Mouse (Mus musculus): ENCODE measurements around the gene Wipi1. TPM values are rescaled to one million over a fixed set of nuclear protein-coding genes. Genes with fewer than 3 reads are reported as not detected.
"Not testable (repeated sequence)": the region's sequence is repeated elsewhere in the genome, so short reads cannot be mapped to it uniquely, and the experiment has no call there.

Gene Wipi1
- polyA plus RNA-seq (2014; fragmentation: Nextera tagmentation; extraction: Ambion mirVana) = 6.5 and 9.9 TPM in 2 replicates

DNA sequence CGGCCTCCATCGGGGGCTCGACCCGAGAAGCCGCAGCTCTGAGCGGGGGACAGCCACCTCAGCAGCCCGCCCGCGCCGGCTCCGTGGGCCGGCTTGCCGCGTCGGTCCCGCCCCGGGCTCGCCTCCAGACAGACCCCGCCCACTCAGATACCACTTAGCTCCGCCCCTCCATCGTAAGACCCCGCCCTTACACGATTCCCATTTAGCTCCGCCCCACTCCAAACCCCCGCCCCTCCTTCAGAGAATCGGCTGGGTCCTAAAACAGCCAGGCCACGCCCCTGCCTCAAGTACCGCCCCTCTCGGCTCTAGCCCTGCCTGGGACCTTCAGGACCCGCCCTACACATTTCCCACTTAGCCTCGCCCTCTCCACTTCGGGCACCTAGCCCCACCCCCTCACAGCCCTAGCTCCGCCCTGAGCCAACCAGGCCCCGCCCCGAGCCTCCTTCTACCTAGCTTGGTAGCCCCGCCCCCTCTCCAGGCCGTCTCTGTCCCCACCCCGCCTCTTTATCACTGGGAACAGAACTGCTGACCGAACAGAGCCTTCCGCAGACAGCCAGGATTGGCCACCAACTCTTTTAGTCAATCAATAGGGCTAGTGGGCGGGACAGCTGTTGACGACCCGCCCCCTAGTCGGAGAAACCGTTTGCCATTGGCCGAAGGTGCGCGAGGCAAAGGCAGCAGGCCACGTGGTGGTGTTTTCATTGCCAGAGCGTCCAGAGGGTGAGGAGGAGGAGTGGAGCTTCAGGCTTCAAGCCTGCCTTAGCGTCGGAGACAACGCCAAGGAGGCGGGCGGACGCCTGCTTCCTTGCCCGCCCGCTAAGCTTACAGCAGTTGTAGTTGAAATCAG is at the start of gene Wipi1:
TSS of gene Wipi1 (minus strand) at position 665 of the 847 bp plus-strand sequence.
- Histone ChIP-seq H3K4me3 (replicated peaks; ENCODE audit: low read depth, low read length) (peak within 1 kb of the TSS; percentile 65), H3K9me3 (ENCODE audit: control insufficient read depth, low read length) (no peaks in the 10 kb centered on the region), H3K9ac (replicated peaks; ENCODE audit: low read length) (peak within 1 kb of the TSS; percentile 65), H3K4me1 (ENCODE audit: control insufficient read depth, insufficient read depth, low read length) (peaks cover 9% of the 10 kb centered on the region), H3K4me2 (ENCODE audit: low read length) (peak within 1 kb of the TSS; percentile 86), H3K27ac (replicated peaks; ENCODE audit: low read depth, low read length) (peak within 1 kb of the TSS; percentile 55), H3K27me3 (ENCODE audit: control insufficient read depth, insufficient read depth, low read length) (peaks cover 3% of the 10 kb centered on the region; the same call in 1 of the 2 replicates), H3K36me3 (ENCODE audit: control insufficient read depth, insufficient read depth, low read length) (no peaks in the 10 kb centered on the region)
- peak; percentile 98 for DNase-seq
- under 1% methylated on average over 58 of the region's 58 CpGs for WGBS
- peak; percentile 97 for ATAC-seq (ENCODE audit: low FRiP score, low TSS enrichment)

DNA sequence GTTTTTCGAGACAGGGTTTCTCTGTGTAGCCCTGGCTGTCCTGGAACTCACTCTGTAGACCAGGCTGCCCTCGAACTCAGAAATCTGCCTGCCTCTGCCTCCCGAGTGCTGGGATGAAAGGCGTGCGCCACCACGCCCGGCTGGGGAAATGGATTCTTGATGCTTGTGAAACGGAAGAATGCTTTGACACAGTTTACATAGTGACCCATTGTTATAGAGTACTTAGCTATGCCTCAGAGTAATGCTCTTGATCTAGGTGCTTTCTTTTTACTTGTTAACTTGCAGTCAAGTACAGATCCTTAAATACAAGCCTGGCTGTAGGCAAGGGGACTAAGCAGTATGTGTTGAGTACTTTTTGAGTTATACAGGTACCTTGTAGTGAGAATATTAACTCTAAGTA is 48.8 kb upstream of the Wipi1 start:
- not testable (repeated sequence) for H3K27me3 ChIP-seq (ENCODE audit: control insufficient read depth, insufficient read depth, low read length); H3K4me2 ChIP-seq (ENCODE audit: low read length); DNase-seq; H3K4me3 ChIP-seq (replicated peaks; ENCODE audit: low read depth, low read length); H3K9me3 ChIP-seq (ENCODE audit: control insufficient read depth, low read length); H3K4me1 ChIP-seq (ENCODE audit: control insufficient read depth, insufficient read depth, low read length); ATAC-seq (ENCODE audit: low FRiP score, low TSS enrichment); H3K9ac ChIP-seq (replicated peaks; ENCODE audit: low read length); H3K27ac ChIP-seq (replicated peaks; ENCODE audit: low read depth, low read length)
- H3K36me3 ChIP-seq (ENCODE audit: control insufficient read depth, insufficient read depth, low read length) = peaks cover 78% of the 10 kb centered on the region
- WGBS = 94% methylated on average over 8 of the region's 8 CpGs

DNA sequence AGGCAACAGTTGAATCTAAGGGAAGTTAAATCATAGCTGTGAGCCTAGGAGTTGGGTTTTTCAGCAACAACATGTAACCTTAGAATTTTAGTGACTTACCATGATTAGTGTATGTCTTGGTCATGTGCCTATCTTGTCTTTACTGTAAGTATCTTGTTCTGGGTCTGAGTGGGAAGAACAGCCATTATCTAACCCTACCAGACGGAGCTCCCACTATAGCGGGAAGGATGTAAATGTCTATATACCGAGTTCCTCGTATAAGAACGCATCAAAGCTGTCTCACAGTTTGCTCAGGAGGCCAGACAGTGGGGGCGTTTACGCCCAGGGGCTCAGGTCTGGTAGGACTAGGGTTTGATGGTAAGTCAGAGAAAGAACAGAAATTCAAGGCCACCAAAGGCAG is 44.5 kb upstream of the Wipi1 start:
- ATAC-seq (ENCODE audit: low FRiP score, low TSS enrichment) (no peak), DNase-seq (no peak)
- no peaks in the 10 kb centered on the region for H3K27me3 ChIP-seq (ENCODE audit: control insufficient read depth, insufficient read depth, low read length)
- no peak overlapping the region for H3K27ac ChIP-seq (replicated peaks; ENCODE audit: low read depth, low read length)
- no peaks in the 10 kb centered on the region for H3K9me3 ChIP-seq (ENCODE audit: control insufficient read depth, low read length)
- peaks cover 58% of the 10 kb centered on the region for H3K36me3 ChIP-seq (ENCODE audit: control insufficient read depth, insufficient read depth, low read length)
- peaks cover 21% of the 10 kb centered on the region for H3K4me1 ChIP-seq (ENCODE audit: control insufficient read depth, insufficient read depth, low read length)
- H3K9ac ChIP-seq (replicated peaks; ENCODE audit: low read length) = no peak overlapping the region
- no peak overlapping the region for H3K4me2 ChIP-seq (ENCODE audit: low read length)
- H3K4me3 ChIP-seq (replicated peaks; ENCODE audit: low read depth, low read length) = no peak overlapping the region
- WGBS = 94% methylated on average over 7 of the region's 7 CpGs

DNA sequence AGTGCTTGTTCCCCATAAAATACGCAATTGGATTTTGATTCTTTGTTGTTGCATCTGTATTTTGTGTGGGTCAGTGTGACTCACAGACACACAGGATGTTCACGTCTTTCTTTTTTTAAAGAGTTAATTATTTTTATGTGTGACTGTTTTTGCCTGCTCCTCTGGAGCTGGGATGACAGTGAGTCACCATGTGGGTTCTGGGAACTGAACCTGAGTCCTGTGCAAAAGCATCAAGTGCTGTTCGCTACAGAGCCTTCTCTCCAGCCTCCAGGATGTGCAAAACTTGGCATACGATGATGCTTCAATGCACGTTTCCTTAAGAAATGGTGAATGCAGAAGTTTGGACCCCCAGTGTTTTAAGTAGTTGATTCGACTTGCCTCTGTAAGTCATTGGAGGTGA is 42.8 kb upstream of the Wipi1 start:
- Histone ChIP-seq H3K9ac (replicated peaks; ENCODE audit: low read length) (no peak overlapping the region), H3K27me3 (ENCODE audit: control insufficient read depth, insufficient read depth, low read length) (no peaks in the 10 kb centered on the region), H3K9me3 (ENCODE audit: control insufficient read depth, low read length) (no peaks in the 10 kb centered on the region), H3K36me3 (ENCODE audit: control insufficient read depth, insufficient read depth, low read length) (peaks cover 41% of the 10 kb centered on the region), H3K4me1 (ENCODE audit: control insufficient read depth, insufficient read depth, low read length) (peaks cover 21% of the 10 kb centered on the region), H3K27ac (replicated peaks; ENCODE audit: low read depth, low read length) (no peak overlapping the region), H3K4me2 (ENCODE audit: low read length) (no peak overlapping the region), H3K4me3 (replicated peaks; ENCODE audit: low read depth, low read length) (no peak overlapping the region)
- 90% methylated on average over 6 of the region's 6 CpGs for whole genome bisulfite sequencing
- DNase-seq (no peak), ATAC-seq (ENCODE audit: low FRiP score, low TSS enrichment) (no peak)

DNA sequence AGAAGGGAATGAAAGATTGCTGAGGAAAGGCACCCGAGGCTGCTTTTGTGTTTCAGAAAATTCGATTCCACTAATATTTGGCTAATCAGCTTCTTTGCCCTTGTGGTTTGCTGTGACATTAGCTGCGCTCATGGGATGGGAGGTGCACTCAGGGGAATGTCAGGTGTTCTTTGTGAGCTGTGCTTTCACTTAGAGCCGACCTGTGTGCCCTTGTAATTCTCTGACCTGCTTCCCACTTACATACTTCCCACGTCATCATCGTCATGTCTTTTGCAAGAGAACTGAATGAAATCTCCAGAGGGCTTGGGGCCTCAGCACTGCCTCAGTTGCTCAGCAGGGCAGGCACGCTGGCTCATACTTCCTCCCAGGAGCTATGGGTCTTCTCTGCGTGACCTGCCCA is 41.4 kb upstream of the Wipi1 start:
- WGBS = 73% methylated on average over 8 of the region's 8 CpGs
- Histone ChIP-seq H3K4me2 (ENCODE audit: low read length) (peak overlapping the region; percentile 65), H3K9ac (replicated peaks; ENCODE audit: low read length) (peak overlapping the region; percentile 40), H3K4me3 (replicated peaks; ENCODE audit: low read depth, low read length) (peak overlapping the region; percentile 17; the same call in 1 of the 2 replicates), H3K36me3 (ENCODE audit: control insufficient read depth, insufficient read depth, low read length) (peaks cover 37% of the 10 kb centered on the region), H3K9me3 (ENCODE audit: control insufficient read depth, low read length) (no peaks in the 10 kb centered on the region), H3K27ac (replicated peaks; ENCODE audit: low read depth, low read length) (peak overlapping the region; percentile 32; the same call in 1 of the 2 replicates), H3K4me1 (ENCODE audit: control insufficient read depth, insufficient read depth, low read length) (peaks cover 32% of the 10 kb centered on the region), H3K27me3 (ENCODE audit: control insufficient read depth, insufficient read depth, low read length) (no peaks in the 10 kb centered on the region)
- DNase-seq (no peak), ATAC-seq (ENCODE audit: low FRiP score, low TSS enrichment) (no peak)

DNA sequence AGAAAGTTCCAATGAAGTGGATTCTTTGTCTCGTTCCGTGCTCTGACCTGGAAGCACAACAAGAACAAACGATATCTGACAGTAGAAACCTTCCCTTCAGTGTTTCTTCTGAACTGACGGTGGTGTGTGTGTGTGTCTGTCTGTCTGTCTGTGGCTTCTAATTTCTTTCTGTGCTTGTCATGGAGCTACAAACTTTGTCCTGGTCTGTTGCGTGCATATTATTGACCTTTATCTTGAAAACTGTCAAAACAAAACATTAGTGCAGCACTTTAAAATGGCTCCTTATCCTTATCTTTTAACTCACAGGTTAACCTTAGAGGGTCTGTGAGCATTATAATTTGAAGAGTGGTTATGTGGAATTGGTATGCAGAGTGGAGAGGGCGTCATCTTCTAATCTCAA is 40.7 kb upstream of the Wipi1 start:
- peaks cover 33% of the 10 kb centered on the region for H3K4me1 ChIP-seq (ENCODE audit: control insufficient read depth, insufficient read depth, low read length)
- peak overlapping the region; percentile 65 for H3K4me2 ChIP-seq (ENCODE audit: low read length)
- ATAC-seq (ENCODE audit: low FRiP score, low TSS enrichment) (no peak), DNase-seq (no peak)
- no peaks in the 10 kb centered on the region for H3K9me3 ChIP-seq (ENCODE audit: control insufficient read depth, low read length)
- H3K27me3 ChIP-seq (ENCODE audit: control insufficient read depth, insufficient read depth, low read length) = no peaks in the 10 kb centered on the region
- peaks cover 37% of the 10 kb centered on the region for H3K36me3 ChIP-seq (ENCODE audit: control insufficient read depth, insufficient read depth, low read length)
- 65% methylated on average over 6 of the region's 6 CpGs for WGBS
- peak overlapping the region; percentile 93 for H3K9ac ChIP-seq (replicated peaks; ENCODE audit: low read length)
- no peak overlapping the region for H3K27ac ChIP-seq (replicated peaks; ENCODE audit: low read depth, low read length)
- peak overlapping the region; percentile 98 for H3K4me3 ChIP-seq (replicated peaks; ENCODE audit: low read depth, low read length)

DNA sequence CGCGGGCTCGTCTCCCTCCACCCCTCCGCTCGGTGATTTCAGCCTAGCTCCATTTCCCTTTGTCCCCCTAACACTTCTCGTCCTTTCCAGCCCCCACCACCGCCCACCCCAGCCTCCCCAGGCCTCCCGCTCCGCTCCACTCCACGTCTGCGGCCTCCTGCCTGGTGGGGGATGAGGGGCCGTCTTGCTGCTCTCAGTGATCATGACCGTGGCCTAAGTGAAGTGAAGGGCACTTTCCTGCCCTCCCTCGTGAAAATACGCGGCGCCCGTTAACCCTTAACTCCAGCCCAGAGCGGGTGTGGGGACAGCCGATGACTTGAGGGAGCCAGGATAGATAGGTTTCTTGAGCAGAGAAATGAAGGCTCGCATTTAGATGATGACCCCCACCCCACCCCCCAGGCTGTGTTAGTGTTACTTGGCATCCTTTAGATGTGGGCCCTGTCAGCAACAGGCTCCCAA is 39.8 kb upstream of the Wipi1 start:
- Histone ChIP-seq H3K9ac (replicated peaks; ENCODE audit: low read length) (peak overlapping the region; percentile 93), H3K4me3 (replicated peaks; ENCODE audit: low read depth, low read length) (peak overlapping the region; percentile 98), H3K9me3 (ENCODE audit: control insufficient read depth, low read length) (no peaks in the 10 kb centered on the region), H3K4me2 (ENCODE audit: low read length) (peak overlapping the region; percentile 65), H3K27me3 (ENCODE audit: control insufficient read depth, insufficient read depth, low read length) (no peaks in the 10 kb centered on the region), H3K4me1 (ENCODE audit: control insufficient read depth, insufficient read depth, low read length) (peaks cover 33% of the 10 kb centered on the region), H3K27ac (replicated peaks; ENCODE audit: low read depth, low read length) (peak overlapping the region; percentile 98), H3K36me3 (ENCODE audit: control insufficient read depth, insufficient read depth, low read length) (peaks cover 31% of the 10 kb centered on the region)
- no peak for DNase-seq
- no peak for ATAC-seq (ENCODE audit: low FRiP score, low TSS enrichment)
- WGBS = 1% methylated on average over 21 of the region's 21 CpGs

DNA sequence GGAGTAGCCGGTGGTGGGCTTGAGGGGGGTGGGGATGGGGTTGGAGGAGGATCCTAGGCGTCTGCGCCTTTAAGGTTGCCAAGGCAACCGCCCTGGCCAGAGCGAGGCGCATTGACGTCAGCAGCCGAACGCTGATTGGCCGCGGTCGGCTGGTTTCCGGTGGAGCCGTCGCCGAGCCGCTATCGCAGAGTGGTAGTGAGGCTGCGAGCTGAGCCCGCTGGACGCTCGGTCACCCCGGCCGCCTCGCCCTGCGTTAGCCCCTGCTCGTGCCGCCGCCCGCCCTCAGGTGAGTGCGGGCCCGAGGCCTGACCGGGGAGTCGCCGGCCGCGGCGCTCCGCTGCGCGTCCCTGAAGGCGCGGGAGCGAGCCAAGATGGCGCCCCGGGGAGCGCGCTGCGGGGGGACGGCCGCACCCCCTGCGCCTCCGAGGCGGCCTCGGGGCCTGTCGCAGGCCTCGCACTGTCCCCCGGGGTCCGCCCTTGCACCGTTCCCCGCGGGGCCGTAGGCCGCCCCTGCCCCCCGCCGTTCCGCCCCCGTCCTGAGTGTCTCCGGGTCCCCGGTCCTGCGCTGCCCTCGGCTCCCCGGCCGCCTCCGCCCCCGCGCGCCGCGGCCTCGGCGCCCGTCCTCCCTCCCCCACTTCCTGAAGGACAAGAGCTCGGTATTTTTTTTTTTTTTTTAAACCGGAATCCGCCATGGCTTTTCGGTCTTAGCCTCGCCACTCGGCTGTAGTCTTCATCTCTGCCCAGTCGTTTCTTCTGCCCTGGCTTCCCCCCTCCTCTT is 39.2 kb upstream of the Wipi1 start:
- no peaks in the 10 kb centered on the region for H3K27me3 ChIP-seq (ENCODE audit: control insufficient read depth, insufficient read depth, low read length)
- H3K4me1 ChIP-seq (ENCODE audit: control insufficient read depth, insufficient read depth, low read length) = peaks cover 33% of the 10 kb centered on the region
- no peaks in the 10 kb centered on the region for H3K9me3 ChIP-seq (ENCODE audit: control insufficient read depth, low read length)
- ATAC-seq (ENCODE audit: low FRiP score, low TSS enrichment) (peak; percentile 95), DNase-seq (peak; percentile 99)
- WGBS = under 1% methylated on average over 90 of the region's 90 CpGs
- peak overlapping the region; percentile 93 for H3K9ac ChIP-seq (replicated peaks; ENCODE audit: low read length)
- H3K27ac ChIP-seq (replicated peaks; ENCODE audit: low read depth, low read length) = peak overlapping the region; percentile 98
- peak overlapping the region; percentile 65 for H3K4me2 ChIP-seq (ENCODE audit: low read length)
- peak overlapping the region; percentile 98 for H3K4me3 ChIP-seq (replicated peaks; ENCODE audit: low read depth, low read length)
- peaks cover 25% of the 10 kb centered on the region for H3K36me3 ChIP-seq (ENCODE audit: control insufficient read depth, insufficient read depth, low read length)
